Mouse (Mus musculus) hindbrain, embryonic 15.5 days (tissue): Measurements from ENCODE around the gene Cdh13. TPM values are rescaled to one million over a fixed set of nuclear protein-coding genes. Genes with fewer than 3 reads are reported as not detected.

ENCODE experiments used
- ATAC-seq: fragments of 200-750 bp; cut with Nextera tagmentation; 2 replicates; pipeline ENCODE4 v1.8.0; 2017; ENCODE audit warnings: low read depth, moderate number of reproducible peaks, moderate TSS enrichment; ENCODE audit not compliant: low FRiP score
- H3K27ac ChIP-seq: fragments of 300-500 bp; sonication (generic); replicated peaks from 2 replicates; pipeline ENCODE4 v1.5.1; 2015; ENCODE audit warnings: mild to moderate bottlenecking, inconsistent platforms
- H3K27me3 ChIP-seq: fragments of 300-500 bp; sonication (generic); 2 replicates; pipeline ENCODE4 v1.6.1; 2015; ENCODE audit warnings: control low read depth, inconsistent platforms
- H3K36me3 ChIP-seq: fragments of 300-500 bp; sonication (generic); 2 replicates; pipeline ENCODE4 v1.6.1; 2015; ENCODE audit warnings: control low read depth, inconsistent platforms
- H3K4me1 ChIP-seq: fragments of 300-500 bp; sonication (generic); replicated peaks from 2 replicates; pipeline ENCODE4 v1.6.1; 2015; ENCODE audit warnings: control low read depth, inconsistent platforms
- H3K4me2 ChIP-seq: fragments of 300-500 bp; sonication (generic); 2 replicates; pipeline ENCODE4 v1.6.1; 2015; ENCODE audit warnings: moderate library complexity, mild to moderate bottlenecking, inconsistent platforms
- H3K4me3 ChIP-seq: fragments of 300-500 bp; sonication (generic); 2 replicates; pipeline ENCODE4 v1.5.1; 2015; ENCODE audit warnings: mild to moderate bottlenecking, inconsistent platforms
- H3K9ac ChIP-seq: fragments of 300-500 bp; sonication (generic); 2 replicates; pipeline ENCODE4 v1.6.1; 2015; ENCODE audit warnings: inconsistent platforms
- H3K9me3 ChIP-seq: fragments of 300-500 bp; sonication (generic); 2 replicates; pipeline ENCODE4 v1.6.1; 2016; ENCODE audit warnings: control low read depth, inconsistent platforms
- WGBS: fragments of 180-500 bp; shearing (Covaris S2); methylation state at CpG from one replicate; pipeline ENCODE4 v1.1.7; 2015; 5-methylcytosine and 5-hydroxymethylcytosine counted together
- polyA plus RNA-seq: library from polyadenylated mRNA; unstranded; fragments of >200 nt; fragmentation: Nextera tagmentation; extraction: Ambion mirVana; gene quantifications from 2 replicates; pipeline ENCODE4 v1.2.1, GENCODE M21; 2015

Gene Cdh13
- polyA plus RNA-seq, 1 experiment from 2014 or later, result 112 TPM

GRCm38 (mm10) chr8:118667736-118668135, 384.2 kb downstream of the Cdh13 start:
- Histone ChIP-seq H3K9ac (no peak overlapping the region), H3K4me1 (peaks cover 6% of the 10 kb centered on the region; the same call in 1 of the 2 replicates), H3K27ac (no peak overlapping the region), H3K36me3 (no peaks in the 10 kb centered on the region), H3K4me3 (no peak overlapping the region), H3K9me3 (no peaks in the 10 kb centered on the region), H3K4me2 (no peak overlapping the region), H3K27me3 (no peaks in the 10 kb centered on the region)
- ATAC-seq, result 0 out of 2 replicates have a peak, but pooled peaks have one; percentile 34
- WGBS, result 75% methylated on average over 4 of the region's 4 CpGs

DNA sequence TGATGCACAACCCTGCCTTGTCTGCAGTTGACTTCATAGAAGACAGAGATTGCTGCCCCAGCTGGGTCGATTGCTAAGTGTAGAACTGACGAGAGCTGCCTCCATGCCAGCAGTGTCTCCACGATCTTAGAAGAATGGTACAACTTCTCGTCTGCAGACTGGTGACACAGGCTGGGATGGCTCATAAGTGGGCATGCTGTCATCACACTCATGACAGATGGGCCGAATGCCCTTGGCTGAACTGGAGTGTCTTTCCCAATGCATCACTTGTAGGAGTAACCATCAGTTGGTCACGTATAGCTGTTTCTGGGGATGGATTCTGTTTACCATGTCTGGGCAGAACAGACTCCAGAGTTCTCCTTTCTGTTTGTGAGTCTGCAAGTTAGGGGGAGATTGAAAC, 392.7 kb downstream of the Cdh13 start:
- Histone ChIP-seq H3K9ac (no peak overlapping the region), H3K27me3 (no peaks in the 10 kb centered on the region), H3K9me3 (no peaks in the 10 kb centered on the region), H3K27ac (no peak overlapping the region), H3K4me1 (no peaks in the 10 kb centered on the region), H3K4me3 (no peak overlapping the region), H3K4me2 (no peak overlapping the region), H3K36me3 (no peaks in the 10 kb centered on the region)
- 91% methylated on average over 6 of the region's 6 CpGs for whole genome bisulfite sequencing
- no peak for ATAC-seq

DNA sequence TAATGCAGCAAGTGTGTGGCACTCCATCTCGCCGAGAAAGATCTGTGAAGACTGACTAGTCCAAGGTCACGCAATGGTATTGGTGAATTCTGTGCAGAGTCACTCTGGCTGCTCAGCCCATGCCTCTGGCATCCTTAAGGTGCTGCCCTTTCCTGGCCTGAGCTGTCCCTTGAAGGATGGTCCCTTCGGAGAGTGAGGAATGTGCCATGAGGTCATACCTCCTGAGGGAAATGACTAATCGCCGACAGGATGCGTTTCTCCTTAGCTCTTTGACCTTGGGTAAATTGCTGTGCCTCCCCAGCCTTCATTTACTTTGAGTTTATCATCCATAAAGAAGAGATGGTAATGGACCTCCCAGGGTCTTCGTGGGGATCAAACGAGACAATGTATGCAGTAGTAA, 395.8 kb downstream of the Cdh13 start:
- Histone ChIP-seq H3K9ac (no peak overlapping the region), H3K4me1 (no peaks in the 10 kb centered on the region; the same call in 1 of the 2 replicates), H3K4me3 (no peak overlapping the region), H3K9me3 (no peaks in the 10 kb centered on the region), H3K27ac (no peak overlapping the region), H3K4me2 (no peak overlapping the region), H3K27me3 (no peaks in the 10 kb centered on the region), H3K36me3 (no peaks in the 10 kb centered on the region)
- no peak for ATAC-seq
- WGBS, result 68% methylated on average over 9 of the region's 9 CpGs

DNA sequence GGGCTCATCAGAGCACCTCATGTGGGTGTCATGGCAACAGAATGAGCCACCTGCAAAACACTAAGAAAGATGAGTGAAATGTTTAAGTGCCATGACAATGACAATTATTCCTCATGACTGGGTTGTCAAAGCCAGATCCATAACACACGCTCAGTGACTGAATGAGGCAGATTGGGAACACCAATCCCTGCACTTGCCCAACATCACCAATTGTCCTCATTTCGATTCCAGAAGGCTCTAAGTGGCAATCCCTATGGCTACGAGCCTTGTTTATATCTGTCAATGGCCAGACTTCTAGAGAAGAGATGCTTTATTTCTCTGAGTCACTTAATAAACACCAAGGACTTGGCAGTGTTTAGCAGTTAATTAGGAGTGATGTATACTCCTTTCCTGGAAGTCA, 399.9 kb downstream of the Cdh13 start:
- no peak overlapping the region for H3K27ac ChIP-seq
- H3K27me3 ChIP-seq, result no peaks in the 10 kb centered on the region
- WGBS, result 52% methylated on average over 3 of the region's 3 CpGs
- H3K4me1 ChIP-seq, result no peaks in the 10 kb centered on the region; the same call in 1 of the 2 replicates
- H3K36me3 ChIP-seq, result no peaks in the 10 kb centered on the region
- no peak overlapping the region for H3K4me3 ChIP-seq
- no peak for ATAC-seq
- no peaks in the 10 kb centered on the region for H3K9me3 ChIP-seq
- H3K4me2 ChIP-seq, result no peak overlapping the region
- no peak overlapping the region for H3K9ac ChIP-seq

DNA sequence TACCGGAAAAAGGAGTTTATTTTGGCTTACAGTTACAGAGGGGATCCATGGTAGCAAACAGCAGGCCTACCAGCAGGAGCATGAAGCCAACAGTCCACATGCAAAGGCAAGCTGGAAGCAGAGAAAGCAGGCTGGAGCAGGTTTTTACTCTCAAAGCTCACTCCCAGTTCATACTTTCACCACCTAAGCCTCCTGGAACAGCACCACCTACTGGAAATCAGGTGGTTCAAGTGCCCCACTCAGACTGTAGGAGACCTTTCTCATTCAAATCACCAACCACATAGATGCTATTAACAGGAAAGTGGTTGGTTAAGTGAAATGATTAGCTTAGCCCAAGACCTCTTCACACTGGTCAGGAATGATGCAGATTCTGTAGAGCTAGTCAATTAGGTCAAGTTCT, 402.3 kb downstream of the Cdh13 start:
- 98% methylated on average over 1 of the region's 1 CpGs for WGBS
- H3K36me3 ChIP-seq, result no peaks in the 10 kb centered on the region
- no peaks in the 10 kb centered on the region for H3K27me3 ChIP-seq
- H3K4me3 ChIP-seq, result no peak overlapping the region
- no peak for ATAC-seq
- no peak overlapping the region for H3K9ac ChIP-seq
- H3K4me1 ChIP-seq, result peaks cover 4% of the 10 kb centered on the region; the same call in 1 of the 2 replicates
- no peak overlapping the region for H3K27ac ChIP-seq
- no peaks in the 10 kb centered on the region for H3K9me3 ChIP-seq
- H3K4me2 ChIP-seq, result no peak overlapping the region

DNA sequence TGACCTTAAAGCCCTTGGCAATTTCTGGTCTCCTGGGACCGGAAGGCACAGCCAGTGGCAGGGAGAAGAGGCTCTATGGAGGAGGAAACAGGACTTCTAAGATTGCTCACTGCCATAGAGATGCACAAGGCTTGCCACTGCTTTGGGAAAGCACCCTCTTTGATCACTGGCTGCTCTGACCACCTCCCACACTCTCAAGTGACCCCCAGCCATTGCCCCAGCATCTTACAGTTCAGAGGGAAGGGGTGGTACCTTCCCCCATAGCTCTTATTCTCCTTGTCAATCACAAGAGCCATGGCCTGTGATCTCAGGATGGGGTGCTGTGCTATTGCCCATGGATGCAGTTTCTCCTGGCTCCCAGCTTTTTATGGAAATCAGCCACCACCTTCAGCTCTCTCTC, 406.3 kb downstream of the Cdh13 start:
- ATAC-seq, result no peak
- no peaks in the 10 kb centered on the region for H3K36me3 ChIP-seq
- H3K4me2 ChIP-seq, result no peak overlapping the region
- H3K9me3 ChIP-seq, result no peaks in the 10 kb centered on the region
- H3K4me1 ChIP-seq, result 0 out of 2 replicates have a peak, but pooled peaks cover 4% of the 10 kb centered on the region
- H3K27ac ChIP-seq, result no peak overlapping the region
- no peaks in the 10 kb centered on the region for H3K27me3 ChIP-seq
- H3K4me3 ChIP-seq, result no peak overlapping the region
- no peak overlapping the region for H3K9ac ChIP-seq
- 43% methylated on average over 1 of the region's 1 CpGs for WGBS

GRCm38 (mm10) chr8:118701312-118701880, 417.9 kb downstream of the Cdh13 start:
- Histone ChIP-seq H3K27me3 (no peaks in the 10 kb centered on the region), H3K4me1 (no peaks in the 10 kb centered on the region), H3K9me3 (no peaks in the 10 kb centered on the region), H3K27ac (no peak overlapping the region), H3K4me2 (no peak overlapping the region), H3K36me3 (no peaks in the 10 kb centered on the region), H3K4me3 (no peak overlapping the region), H3K9ac (no peak overlapping the region)
- 90% methylated on average over 22 of the region's 22 CpGs for WGBS
- no peak for ATAC-seq

GRCm38 (mm10) chr8:118709366-118709765, 425.8 kb downstream of the Cdh13 start:
- Histone ChIP-seq H3K4me3 (no peak overlapping the region), H3K4me2 (no peak overlapping the region), H3K4me1 (no peaks in the 10 kb centered on the region), H3K27me3 (no peaks in the 10 kb centered on the region), H3K9ac (no peak overlapping the region), H3K9me3 (0 out of 2 replicates have a peak, but pooled peaks cover 5% of the 10 kb centered on the region), H3K36me3 (no peaks in the 10 kb centered on the region), H3K27ac (no peak overlapping the region)
- 91% methylated on average over 3 of the region's 3 CpGs for whole genome bisulfite sequencing
- no peak for ATAC-seq

DNA sequence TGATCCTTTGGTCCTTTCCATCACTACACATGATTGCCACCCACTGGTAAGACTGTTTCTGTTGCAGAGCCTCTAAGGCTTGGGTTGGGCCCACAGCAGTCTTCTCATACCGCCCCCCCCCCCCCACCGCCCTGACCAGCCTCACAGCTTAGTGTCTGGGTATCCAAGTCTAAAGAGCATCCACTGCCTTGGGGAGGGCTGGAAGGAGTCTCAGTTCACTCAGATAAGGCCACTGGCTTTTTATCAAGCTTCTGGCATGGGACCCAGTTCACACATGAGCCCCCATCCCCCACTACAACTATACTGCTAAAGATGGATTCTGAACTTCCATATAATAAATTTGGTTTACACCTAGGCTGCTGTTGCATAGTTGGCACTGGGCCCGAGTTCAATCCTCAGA, 428.1 kb downstream of the Cdh13 start:
- Histone ChIP-seq H3K36me3 (no peaks in the 10 kb centered on the region), H3K27ac (no peak overlapping the region), H3K27me3 (no peaks in the 10 kb centered on the region), H3K4me2 (no peak overlapping the region), H3K9ac (no peak overlapping the region), H3K4me3 (no peak overlapping the region), H3K4me1 (no peaks in the 10 kb centered on the region), H3K9me3 (0 out of 2 replicates have a peak, but pooled peaks cover 5% of the 10 kb centered on the region)
- no peak for ATAC-seq
- 100% methylated on average over 3 of the region's 3 CpGs for WGBS

DNA sequence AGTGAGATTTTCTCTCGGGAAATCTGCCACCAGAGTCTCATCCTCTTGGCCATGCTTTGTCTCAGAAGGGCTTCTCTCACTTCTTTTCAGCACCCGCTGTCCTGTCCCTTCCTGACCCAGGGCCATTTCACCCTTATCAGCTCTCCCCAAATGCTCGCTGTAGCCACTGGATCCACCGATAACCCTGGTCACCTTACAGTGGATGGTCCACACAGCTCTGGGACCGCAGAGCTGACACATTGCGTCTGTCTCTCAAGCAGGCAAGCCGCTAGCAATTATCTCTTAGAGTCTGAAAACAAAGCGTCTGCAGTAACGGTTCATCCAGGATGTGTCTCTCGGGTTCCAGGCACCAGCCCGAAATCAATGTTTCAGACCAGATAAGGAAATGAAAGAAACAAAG, 429.6 kb downstream of the Cdh13 start:
- H3K27me3 ChIP-seq, result no peaks in the 10 kb centered on the region
- no peak overlapping the region for H3K4me3 ChIP-seq
- H3K4me1 ChIP-seq, result no peaks in the 10 kb centered on the region
- 0 out of 2 replicates have a peak overlapping the region, but pooled peaks have one; percentile 10 for H3K27ac ChIP-seq
- no peaks in the 10 kb centered on the region for H3K36me3 ChIP-seq
- WGBS, result 74% methylated on average over 11 of the region's 11 CpGs
- H3K9me3 ChIP-seq, result 0 out of 2 replicates have a peak, but pooled peaks cover 5% of the 10 kb centered on the region
- ATAC-seq, result no peak
- H3K4me2 ChIP-seq, result no peak overlapping the region
- no peak overlapping the region for H3K9ac ChIP-seq

DNA sequence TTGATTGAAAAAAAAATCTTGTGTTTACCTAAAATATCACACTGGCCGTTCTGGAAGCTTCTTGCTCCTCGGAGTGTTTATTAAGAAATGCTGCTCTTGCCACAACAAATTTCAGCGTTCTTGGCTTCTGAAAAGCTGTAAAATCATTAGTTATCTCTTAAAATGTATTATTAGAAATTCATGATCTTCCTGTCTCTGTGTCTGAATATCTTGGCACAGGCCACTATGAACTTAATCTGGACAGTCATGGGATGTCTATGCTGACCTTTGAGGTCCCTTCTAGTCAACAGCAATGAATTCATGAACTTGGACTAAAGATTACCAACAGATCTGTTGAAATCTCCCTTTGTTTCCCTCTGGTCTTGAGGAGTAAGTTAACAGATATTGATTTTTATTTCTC, 430.1 kb downstream of the Cdh13 start:
- H3K27ac ChIP-seq, result no peak overlapping the region
- H3K4me3 ChIP-seq, result no peak overlapping the region
- WGBS, result 84% methylated on average over 3 of the region's 3 CpGs

DNA sequence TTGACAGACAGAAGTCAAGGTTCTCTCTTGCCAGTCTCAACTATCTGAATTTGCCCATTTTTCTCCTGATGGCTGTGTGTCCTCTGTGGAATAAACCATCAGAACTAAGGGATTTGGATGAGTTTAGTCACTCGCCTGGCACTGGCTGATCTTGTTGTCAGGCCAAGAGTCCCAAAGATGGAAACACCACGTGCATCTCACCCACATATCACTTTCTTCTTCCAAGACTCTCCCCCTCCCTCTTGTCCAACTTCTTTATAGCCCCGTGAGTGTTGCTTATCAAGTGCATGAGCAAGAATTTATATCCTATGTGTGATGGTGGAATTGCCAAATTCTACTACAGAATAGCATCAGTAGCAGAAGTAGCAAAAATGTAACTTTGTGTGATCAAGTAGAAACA, 439.4 kb downstream of the Cdh13 start:
- Histone ChIP-seq H3K36me3 (no peaks in the 10 kb centered on the region), H3K9me3 (no peaks in the 10 kb centered on the region), H3K4me2 (no peak overlapping the region), H3K4me3 (no peak overlapping the region), H3K27me3 (no peaks in the 10 kb centered on the region), H3K4me1 (no peaks in the 10 kb centered on the region), H3K9ac (no peak overlapping the region), H3K27ac (no peak overlapping the region)
- 84% methylated on average over 3 of the region's 3 CpGs for WGBS
- no peak for ATAC-seq

More for the DNA sequence above, 430.1 kb downstream of the Cdh13 start:
- no peak overlapping the region for H3K9ac ChIP-seq
- no peak for ATAC-seq
- H3K27me3 ChIP-seq, result no peaks in the 10 kb centered on the region
- no peaks in the 10 kb centered on the region for H3K4me1 ChIP-seq
- no peaks in the 10 kb centered on the region for H3K36me3 ChIP-seq
- H3K9me3 ChIP-seq, result 0 out of 2 replicates have a peak, but pooled peaks cover 5% of the 10 kb centered on the region
- no peak overlapping the region for H3K4me2 ChIP-seq

- Histone ChIP-seq H3K4me2 (no peak overlapping the region), H3K27me3 (no peaks in the 10 kb centered on the region), H3K4me3 (no peak overlapping the region), H3K9me3 (no peaks in the 10 kb centered on the region), H3K9ac (no peak overlapping the region), H3K36me3 (no peaks in the 10 kb centered on the region), H3K27ac (no peak overlapping the region), H3K4me1 (no peaks in the 10 kb centered on the region)
- 92% methylated on average over 5 of the region's 5 CpGs for WGBS
- ATAC-seq, result no peak
These were observed 442.1 kb downstream of the Cdh13 start for GRCm38 (mm10) chr8:118725651-118726050.
